Mouse (Mus musculus) neural tube, embryonic 15.5 days (tissue): ENCODE measurements around the gene Zfr2. TPM values are rescaled to one million over a fixed set of nuclear protein-coding genes. Genes with fewer than 3 reads are reported as not detected.
A peak's percentile ranks its signal among the peaks of the same experiment; 100 is the strongest.

ENCODE experiments used
- ATAC-seq: fragments of 200-750 bp; cut with Nextera tagmentation; 2 replicates; pipeline ENCODE4 v1.8.0; 2017; ENCODE audit warnings: mild to moderate bottlenecking, moderate TSS enrichment, moderate library complexity; ENCODE audit not compliant: low FRiP score
- H3K27ac ChIP-seq: fragments of 300-500 bp; sonication (generic); replicated peaks from 2 replicates; pipeline ENCODE4 v1.5.1; 2015; ENCODE audit warnings: mild to moderate bottlenecking, inconsistent platforms
- H3K27me3 ChIP-seq: fragments of 300-500 bp; sonication (generic); replicated peaks from 2 replicates; pipeline ENCODE4 v1.6.1; 2015; ENCODE audit warnings: inconsistent platforms
- H3K36me3 ChIP-seq: fragments of 300-500 bp; sonication (generic); 2 replicates; pipeline ENCODE4 v1.6.1; 2015; ENCODE audit warnings: inconsistent platforms
- H3K4me1 ChIP-seq: fragments of 300-500 bp; sonication (generic); 2 replicates; pipeline ENCODE4 v1.6.1; 2015; ENCODE audit warnings: inconsistent platforms
- H3K4me2 ChIP-seq: fragments of 300-500 bp; sonication (generic); 2 replicates; pipeline ENCODE4 v1.6.1; 2015; ENCODE audit warnings: inconsistent platforms, mild to moderate bottlenecking, moderate library complexity
- H3K4me3 ChIP-seq: fragments of 300-500 bp; sonication (generic); replicated peaks from 2 replicates; pipeline ENCODE4 v1.5.1; 2015; ENCODE audit warnings: mild to moderate bottlenecking, inconsistent platforms
- H3K9ac ChIP-seq: fragments of 300-500 bp; sonication (generic); replicated peaks from 2 replicates; pipeline ENCODE4 v1.6.1; 2015; ENCODE audit warnings: mild to moderate bottlenecking, inconsistent platforms
- H3K9me3 ChIP-seq: fragments of 300-500 bp; sonication (generic); replicated peaks from 2 replicates; pipeline ENCODE4 v1.6.1; 2016; ENCODE audit warnings: inconsistent platforms
- WGBS: fragments of 180-500 bp; shearing (Covaris S2); methylation state at CpG from one replicate; pipeline ENCODE4 v1.1.7; 2015; ENCODE audit warnings: mixed read lengths; 5-methylcytosine and 5-hydroxymethylcytosine counted together
- polyA plus RNA-seq: library from polyadenylated mRNA; unstranded; fragments of >200 nt; fragmentation: Nextera tagmentation; extraction: Ambion mirVana; gene quantifications from 2 replicates; pipeline ENCODE4 v1.2.1, GENCODE M21; 2015

Gene Zfr2
- polyA plus RNA-seq = 27.1 and 31.9 TPM in 2 replicates

DNA sequence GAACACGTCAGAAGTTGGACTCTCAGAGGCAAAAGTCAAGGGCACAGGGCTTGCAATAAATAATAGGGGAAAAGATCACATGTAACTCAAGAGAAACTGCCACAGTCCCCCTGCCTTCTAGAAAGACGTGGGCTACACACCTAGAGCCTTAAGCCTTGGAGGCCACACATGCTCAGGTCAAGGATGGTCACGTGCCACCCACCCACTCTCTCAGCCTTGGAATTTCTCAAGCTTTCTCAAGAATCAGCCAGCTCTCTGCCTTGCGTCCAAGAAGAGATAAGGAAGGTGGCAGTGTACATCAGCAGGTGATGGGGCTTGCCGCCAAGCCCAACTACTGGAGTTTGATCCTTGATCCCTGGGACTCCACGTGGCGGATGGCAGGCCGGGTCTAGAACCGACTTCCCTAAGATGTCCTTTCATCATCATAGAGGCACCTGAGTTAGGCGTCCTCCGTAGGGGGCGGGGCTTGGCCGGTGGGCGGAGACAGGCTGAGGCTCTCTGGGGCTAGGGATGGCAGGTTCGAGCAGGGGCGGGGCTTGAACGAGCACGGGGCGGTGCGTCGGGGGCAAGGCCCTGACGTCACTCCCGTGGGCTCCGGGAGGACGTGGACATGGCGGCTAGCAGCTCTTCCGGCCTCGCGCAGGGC, at the start of gene Zfr2:
TSS of gene Zfr2 (plus strand) at position 576 of the 646 bp plus-strand sequence.
- peak within 1 kb of the TSS; percentile 89 for H3K9ac ChIP-seq
- peak within 1 kb of the TSS; percentile 72 for H3K27ac ChIP-seq
- no peaks in the 10 kb centered on the region for H3K9me3 ChIP-seq
- H3K36me3 ChIP-seq = no peaks in the 10 kb centered on the region
- peaks cover 50% of the 10 kb centered on the region for H3K4me1 ChIP-seq
- peak; percentile 80 for ATAC-seq
- WGBS = 9% methylated on average over 29 of the region's 29 CpGs
- H3K4me3 ChIP-seq = peak within 1 kb of the TSS; percentile 75
- no peaks in the 10 kb centered on the region for H3K27me3 ChIP-seq
- H3K4me2 ChIP-seq = peak within 1 kb of the TSS; percentile 77

DNA sequence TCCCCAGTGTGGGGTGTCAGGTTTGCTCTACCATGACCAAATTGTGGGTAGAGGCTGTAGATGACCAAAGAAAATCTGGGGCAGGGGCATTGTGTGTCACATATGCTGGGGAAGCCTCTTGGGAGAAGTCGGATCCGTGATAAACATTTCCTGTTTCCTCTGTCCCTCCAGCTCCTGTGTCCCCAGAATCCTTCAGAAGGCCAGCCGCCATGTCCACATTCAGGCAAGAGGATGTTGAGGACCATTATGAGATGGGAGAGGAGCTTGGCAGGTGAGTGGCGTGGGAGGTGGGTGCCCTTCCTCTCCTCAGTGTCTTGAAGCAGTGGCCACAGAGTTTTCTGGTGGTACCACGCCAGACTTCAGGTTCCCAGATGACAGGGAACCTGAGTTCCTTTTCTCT, 49.1 kb upstream of the Zfr2 start, which contains the start of gene 4930442H23Rik:
TSS of gene 4930442H23Rik (minus strand) at position 45 of the 400 bp plus-strand sequence.
- Histone ChIP-seq H3K9ac (peak within 1 kb of the TSS; percentile 63), H3K9me3 (no peaks in the 10 kb centered on the region), H3K27ac (peak within 1 kb of the TSS; percentile 91), H3K36me3 (peaks cover 76% of the 10 kb centered on the region), H3K4me2 (peak within 1 kb of the TSS; percentile 64), H3K4me3 (peak within 1 kb of the TSS; percentile 74), H3K27me3 (no peaks in the 10 kb centered on the region), H3K4me1 (peaks cover 32% of the 10 kb centered on the region)
- WGBS = 89% methylated on average over 5 of the region's 5 CpGs
- no peak for ATAC-seq

DNA sequence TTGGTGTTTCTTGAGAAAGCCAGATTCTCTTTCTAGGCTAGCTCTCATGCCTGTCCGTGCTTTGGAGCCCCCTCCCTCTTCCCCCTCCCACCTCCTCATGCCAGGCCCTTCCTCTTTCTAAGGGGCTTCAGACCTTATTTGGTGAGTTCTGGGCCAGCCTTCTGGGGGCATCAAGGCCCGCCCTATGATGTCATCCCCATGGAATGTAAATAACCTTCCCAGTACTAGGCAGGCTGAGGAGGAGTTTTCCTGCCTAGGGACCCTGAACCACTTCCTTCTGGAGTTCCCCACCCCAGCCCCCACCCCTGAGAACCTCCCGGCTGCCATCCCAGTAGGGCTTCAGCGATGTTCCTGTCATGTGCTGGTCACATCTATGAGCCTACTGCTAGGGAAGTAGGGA, 48.2 kb upstream of the Zfr2 start:
- peaks cover 68% of the 10 kb centered on the region for H3K36me3 ChIP-seq
- no peak for ATAC-seq
- H3K4me2 ChIP-seq = no peak overlapping the region

GRCm38 (mm10) chr10:81187161-81187560, 45.8 kb upstream of the Zfr2 start:
- 97% methylated on average over 9 of the region's 9 CpGs for WGBS

More for the DNA sequence above, 48.2 kb upstream of the Zfr2 start:
- Histone ChIP-seq H3K4me3 (no peak overlapping the region), H3K9me3 (no peaks in the 10 kb centered on the region), H3K9ac (no peak overlapping the region), H3K4me1 (peaks cover 30% of the 10 kb centered on the region), H3K27ac (0 out of 2 replicates have a peak overlapping the region, but pooled peaks have one; percentile 38), H3K27me3 (no peaks in the 10 kb centered on the region)
- WGBS = 72% methylated on average over 4 of the region's 4 CpGs

GRCm38 (mm10) chr10:81189821-81190220, 43.1 kb upstream of the Zfr2 start:
- peaks cover 39% of the 10 kb centered on the region for H3K4me1 ChIP-seq
- ATAC-seq = no peak
- H3K27me3 ChIP-seq = peaks cover 3% of the 10 kb centered on the region
- H3K4me2 ChIP-seq = no peak overlapping the region
- H3K4me3 ChIP-seq = no peak overlapping the region
- WGBS = 81% methylated on average over 26 of the region's 26 CpGs
- no peak overlapping the region for H3K9ac ChIP-seq
- H3K9me3 ChIP-seq = no peaks in the 10 kb centered on the region
- no peak overlapping the region for H3K27ac ChIP-seq
- H3K36me3 ChIP-seq = peaks cover 46% of the 10 kb centered on the region

More at GRCm38 (mm10) chr10:81187161-81187560, 45.8 kb upstream of the Zfr2 start:
- H3K27me3 ChIP-seq = no peaks in the 10 kb centered on the region
- no peak overlapping the region for H3K4me3 ChIP-seq
- H3K4me2 ChIP-seq = no peak overlapping the region
- ATAC-seq = no peak
- H3K9ac ChIP-seq = no peak overlapping the region
- no peaks in the 10 kb centered on the region for H3K9me3 ChIP-seq
- H3K4me1 ChIP-seq = peaks cover 39% of the 10 kb centered on the region
- H3K27ac ChIP-seq = no peak overlapping the region
- H3K36me3 ChIP-seq = peaks cover 60% of the 10 kb centered on the region

- Histone ChIP-seq H3K27me3 (peaks cover 9% of the 10 kb centered on the region), H3K4me3 (no peak overlapping the region), H3K4me2 (no peak overlapping the region), H3K9ac (no peak overlapping the region; the same call in 1 of the 2 replicates), H3K36me3 (peaks cover 41% of the 10 kb centered on the region), H3K27ac (no peak overlapping the region), H3K9me3 (no peaks in the 10 kb centered on the region), H3K4me1 (peaks cover 36% of the 10 kb centered on the region)
- WGBS = 67% methylated on average over 31 of the region's 31 CpGs
- ATAC-seq = no peak
These were observed 42.6 kb upstream of the Zfr2 start for GRCm38 (mm10) chr10:81190236-81190911.

DNA sequence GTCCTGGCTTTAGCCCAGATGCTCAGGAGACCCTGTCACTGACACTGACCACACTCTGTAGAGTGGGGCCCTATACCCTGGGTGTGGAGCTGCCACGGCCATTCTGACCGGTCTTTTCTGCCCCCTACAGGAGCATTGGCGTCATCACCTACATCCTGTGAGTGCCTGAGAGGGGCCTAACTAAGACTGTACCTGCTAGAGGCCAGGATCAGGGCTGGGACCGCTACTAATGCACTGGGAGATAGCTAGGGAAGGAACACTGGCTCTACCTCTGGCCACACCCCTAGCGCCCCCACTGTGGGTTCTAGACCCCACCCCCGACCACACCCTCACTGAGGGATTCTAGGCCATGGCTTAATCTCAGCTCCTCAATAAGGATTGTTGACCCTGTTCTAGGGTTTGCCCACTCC, 42.0 kb upstream of the Zfr2 start:
- H3K4me2 ChIP-seq = no peak overlapping the region
- no peak overlapping the region; the same call in 1 of the 2 replicates for H3K9ac ChIP-seq
- no peak overlapping the region for H3K4me3 ChIP-seq
- ATAC-seq = no peak
- peaks cover 36% of the 10 kb centered on the region for H3K36me3 ChIP-seq
- peaks cover 14% of the 10 kb centered on the region for H3K27me3 ChIP-seq
- H3K4me1 ChIP-seq = peaks cover 36% of the 10 kb centered on the region
- no peaks in the 10 kb centered on the region for H3K9me3 ChIP-seq
- H3K27ac ChIP-seq = peak overlapping the region; percentile 98
- WGBS = 69% methylated on average over 6 of the region's 6 CpGs

GRCm38 (mm10) chr10:81191342-81191982, 41.5 kb upstream of the Zfr2 start:
- Histone ChIP-seq H3K4me1 (peaks cover 36% of the 10 kb centered on the region), H3K9ac (no peak overlapping the region), H3K36me3 (peaks cover 34% of the 10 kb centered on the region), H3K4me2 (peak overlapping the region; percentile 95), H3K4me3 (peak overlapping the region; percentile 56; the same call in 1 of the 2 replicates), H3K9me3 (no peaks in the 10 kb centered on the region), H3K27me3 (peaks cover 19% of the 10 kb centered on the region), H3K27ac (peak overlapping the region; percentile 98)
- WGBS = 88% methylated on average over 18 of the region's 18 CpGs
- ATAC-seq = no peak

DNA sequence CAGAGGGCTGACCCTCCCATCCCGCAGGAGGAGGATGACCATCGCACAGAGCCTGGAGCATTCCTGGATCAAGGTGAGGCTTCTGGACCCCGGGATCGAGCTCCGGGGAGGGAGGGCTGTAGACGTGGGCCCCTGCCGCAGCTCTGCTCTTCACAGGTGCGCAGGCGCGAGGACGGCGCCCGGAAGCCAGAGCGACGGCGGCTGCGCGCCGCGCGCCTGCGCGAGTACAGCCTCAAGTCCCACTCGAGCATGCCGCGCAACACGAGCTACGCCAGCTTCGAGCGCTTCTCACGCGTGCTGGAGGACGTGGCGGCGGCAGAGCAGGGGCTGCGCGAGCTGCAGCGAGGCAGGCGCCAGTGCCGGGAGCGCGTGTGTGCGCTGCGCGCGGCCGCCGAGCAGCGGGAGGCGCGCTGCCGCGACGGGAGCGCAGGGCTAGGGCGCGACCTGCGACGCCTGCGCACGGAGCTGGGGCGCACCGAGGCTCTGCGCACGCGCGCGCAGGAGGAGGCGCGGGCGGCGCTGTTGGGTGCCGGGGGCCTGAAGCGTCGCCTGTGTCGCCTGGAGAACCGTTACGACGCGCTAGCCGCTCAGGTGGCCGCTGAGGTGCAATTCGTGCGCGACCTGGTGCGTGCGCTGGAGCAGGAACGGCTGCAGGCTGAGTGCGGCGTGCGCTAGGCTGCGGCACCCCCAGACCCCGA, 40.5 kb upstream of the Zfr2 start:
- H3K36me3 ChIP-seq = peaks cover 24% of the 10 kb centered on the region
- peaks cover 29% of the 10 kb centered on the region for H3K27me3 ChIP-seq
- WGBS = 1% methylated on average over 93 of the region's 93 CpGs
- H3K4me2 ChIP-seq = peak overlapping the region; percentile 95
- peak overlapping the region; percentile 98 for H3K27ac ChIP-seq
- peak overlapping the region; percentile 73 for H3K9ac ChIP-seq
- H3K4me1 ChIP-seq = peaks cover 36% of the 10 kb centered on the region
- peak overlapping the region; percentile 56 for H3K4me3 ChIP-seq
- no peaks in the 10 kb centered on the region for H3K9me3 ChIP-seq
- peak; percentile 91 for ATAC-seq

GRCm38 (mm10) chr10:81192968-81193501, 39.9 kb upstream of the Zfr2 start:
- 3% methylated on average over 19 of the region's 19 CpGs for WGBS
- peaks cover 22% of the 10 kb centered on the region for H3K36me3 ChIP-seq
- peak overlapping the region; percentile 56 for H3K4me3 ChIP-seq
- peak overlapping the region; percentile 98 for H3K27ac ChIP-seq
- peaks cover 36% of the 10 kb centered on the region for H3K4me1 ChIP-seq
- H3K9me3 ChIP-seq = no peaks in the 10 kb centered on the region
- peaks cover 30% of the 10 kb centered on the region for H3K27me3 ChIP-seq
- H3K4me2 ChIP-seq = peak overlapping the region; percentile 95
- H3K9ac ChIP-seq = peak overlapping the region; percentile 73
- ATAC-seq = peak; percentile 62
